In the genomic region with DNA sequence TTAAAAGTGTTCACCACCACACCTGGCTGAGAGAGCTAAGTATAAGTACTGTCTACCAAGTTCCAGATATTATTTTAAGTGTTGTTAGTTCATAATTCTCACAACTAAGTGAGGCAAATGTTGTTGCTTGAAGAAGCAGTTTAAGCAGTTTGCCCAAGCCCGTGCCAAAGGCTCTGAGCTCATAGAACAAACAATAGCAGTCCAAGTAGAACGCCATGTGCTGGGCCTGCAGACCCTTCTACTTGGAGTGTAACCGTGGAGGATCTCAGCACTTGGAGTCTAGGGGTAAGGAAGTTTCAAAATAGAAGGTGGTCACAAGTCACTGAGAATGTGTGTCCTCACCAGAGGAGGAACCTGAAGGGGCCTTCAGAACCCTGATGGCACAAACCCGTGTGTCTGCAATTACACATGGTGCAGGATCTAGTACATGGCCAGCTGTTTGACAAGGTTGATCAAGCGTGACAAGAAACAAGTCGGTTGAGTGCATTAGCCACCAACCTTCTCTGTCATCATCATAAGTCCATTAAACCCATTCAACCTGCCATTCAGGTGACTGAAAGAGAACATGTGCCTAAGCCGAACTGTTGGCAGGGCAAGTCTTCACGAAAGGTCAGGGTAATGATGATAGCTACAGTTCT, we compare ENCODE assay signal across 28 mouse cellular contexts. TPM values are rescaled to one million over a fixed set of nuclear protein-coding genes. Genes with fewer than 3 reads are reported as not detected.
DNase-seq lines count a peak whose midpoint lies in the region; ATAC-seq and TF ChIP-seq lines count a peak whose summit lies in the region.
"Had no signal": no experiment of that assay in that cellular context is flagged by ENCODE, and none has a peak within 500 bp of the region (broad histone marks: within the 10 kb centered on the region; RNA-seq: fewer than 3 reads in every experiment).

No protein-coding gene starts in this region.

- no peak for TF ChIP-seq CTCF in kidney, postnatal 0 days (IDR thresholded peaks at IDR 0.05; ENCODE audit: low read depth)

- no peak overlapping the region for H3K4me2 ChIP-seq in kidney, postnatal 0 days (ENCODE audit: low read length)
- H3K4me2 ChIP-seq: embryonic facial prominence, embryonic 13.5 days; limb, embryonic 15.5 days; midbrain, embryonic 13.5 days; neural tube, embryonic 13.5 days; stomach, embryonic 15.5 days had no signal

- ATAC-seq in kidney, postnatal 0 days (replicated peaks; ENCODE audit: low FRiP score, low read depth), result 0 out of 2 replicates have a peak, but pooled peaks have one; percentile 21
- ATAC-seq in erythroid progenitor cell, adult 5-6 weeks (replicated peaks; ENCODE audit: low FRiP score, poor library complexity, severe bottlenecking), result no peak
- ATAC-seq: activated CD4-positive, CD25-positive, alpha-beta regulatory T cell, adult 4 months; forebrain, postnatal 0 days; hindbrain, embryonic 16.5 days; midbrain, embryonic 13.5 days had no signal

- H3K9ac ChIP-seq in kidney, postnatal 0 days (ENCODE audit: low read depth, low read length), result no peak overlapping the region
- H3K9ac ChIP-seq: embryonic facial prominence, embryonic 13.5 days; forebrain, postnatal 0 days; limb, embryonic 15.5 days; liver, embryonic 14.5 days; midbrain, embryonic 13.5 days; neural tube, embryonic 13.5 days; stomach, embryonic 15.5 days had no signal

- H3K4me1 ChIP-seq in kidney, postnatal 0 days (replicated peaks; ENCODE audit: insufficient read depth, low read length), result no peaks in the 10 kb centered on the region
- H3K4me1 ChIP-seq: embryonic facial prominence, embryonic 13.5 days; limb, embryonic 10.5 days; limb, embryonic 15.5 days; midbrain, embryonic 13.5 days; neural tube, embryonic 13.5 days; stomach, embryonic 15.5 days had no signal

- H3K27ac ChIP-seq in kidney, postnatal 0 days, result no peak overlapping the region
- H3K27ac ChIP-seq: embryonic facial prominence, embryonic 13.5 days; layer of hippocampus, adult 2 months; limb, embryonic 10.5 days; limb, embryonic 15.5 days; liver, embryonic 14.5 days; macrophage; midbrain, embryonic 13.5 days; neural tube, embryonic 13.5 days; stomach, embryonic 15.5 days had no signal

- WGBS in kidney, postnatal 0 days, result 69% methylated on average over 8 of the region's 8 CpGs

- no peak overlapping the region for H3K4me3 ChIP-seq in kidney, postnatal 0 days (replicated peaks; ENCODE audit: low read depth, low read length)
- H3K4me3 ChIP-seq: embryonic facial prominence, embryonic 13.5 days; layer of hippocampus, adult 2 months; limb, embryonic 10.5 days; limb, embryonic 15.5 days; midbrain, embryonic 13.5 days; neural tube, embryonic 13.5 days; stomach, embryonic 15.5 days had no signal

- H3K9me3 ChIP-seq in kidney, postnatal 0 days (replicated peaks; ENCODE audit: low read length), result no peaks in the 10 kb centered on the region
- H3K9me3 ChIP-seq: embryonic facial prominence, embryonic 13.5 days; limb, embryonic 10.5 days; limb, embryonic 15.5 days; midbrain, embryonic 13.5 days; neural tube, embryonic 13.5 days; stomach, embryonic 15.5 days had no signal

- intact Hi-C loops in left cerebral cortex, postnatal 10 days (cut with DNase I), result no loop called here

- DNase-seq in kidney, postnatal 0 days (ENCODE audit: low spot score), result no peak
- DNase-seq in kidney, postnatal 14 days, result no peak
- peak; percentile 9 for DNase-seq in gonadal fat pad, adult 2 months (ENCODE audit: low read depth)
- peak; percentile 28 for DNase-seq in lung, postnatal 10 days
- peak; percentile 57 for DNase-seq in splenic B cell, adult 2 months (ENCODE audit: low read depth, low spot score)
- DNase-seq in left cerebral cortex, postnatal 10 days (ENCODE audit: extremely low spot score in 1 of 2, low spot score in 2 of 2), result no peak
- DNase-seq in layer of hippocampus, postnatal 25 days (ENCODE audit: extremely low spot score in 1 of 2, low spot score in 1 of 2), result no peak
- DNase-seq: adrenal gland, adult 2 months; cerebellum, adult 11-12 months; cerebellum, adult 9-11 months; forebrain, postnatal 0 days; heart, postnatal 14 days; kidney, adult 8-10 months; kidney, postnatal 25 days; right cerebral cortex, postnatal 4 days; thymus, postnatal 14 days had no signal

- H3K36me3 ChIP-seq in kidney, postnatal 0 days (ENCODE audit: insufficient read depth, low read length), result no peaks in the 10 kb centered on the region
- no peaks in the 10 kb centered on the region for H3K36me3 ChIP-seq in splenic B cell, adult 2 months (ENCODE audit: control insufficient read depth, insufficient read depth, low read length, poor library complexity, severe bottlenecking)
- H3K36me3 ChIP-seq: embryonic facial prominence, embryonic 13.5 days; limb, embryonic 10.5 days; limb, embryonic 15.5 days; midbrain, embryonic 13.5 days; neural tube, embryonic 13.5 days; stomach, embryonic 15.5 days had no signal

- no peaks in the 10 kb centered on the region for H3K27me3 ChIP-seq in kidney, postnatal 0 days (ENCODE audit: insufficient read depth, low read length)
- no peaks in the 10 kb centered on the region; the same call in none of the 2 replicates for H3K27me3 ChIP-seq in splenic B cell, adult 2 months (ENCODE audit: control insufficient read depth, insufficient read depth, low read length, poor library complexity, severe bottlenecking)
- H3K27me3 ChIP-seq: embryonic facial prominence, embryonic 13.5 days; limb, embryonic 15.5 days; midbrain, embryonic 13.5 days; neural tube, embryonic 13.5 days; stomach, embryonic 15.5 days had no signal

RNA-seq across cellular contexts. Expression of a gene that starts 30.7 kb away (rescaled TPM):
- polyA plus RNA-seq in kidney, postnatal 0 days (2015; fragmentation: Nextera tagmentation; extraction: Ambion mirVana), result 3.3 and 3.6 TPM in 2 replicates
- polyA plus RNA-seq in gonadal fat pad, adult 2 months (2012; rRNA removed), result 4.2 and 5.0 TPM in 2 replicates
- total RNA-seq in left cerebral cortex, postnatal 10 days (2021), result 1 to 10 TPM; 2.2 to 2.9 TPM
- 66.0 and 83.0 TPM in 2 replicates for total RNA-seq in erythroid progenitor cell, adult 5-6 weeks (2015; ENCODE audit: low replicate concordance)
- 56.0 and 89.0 TPM in 2 replicates for total RNA-seq in erythroid progenitor cell, adult 5-6 weeks (2017; ENCODE audit: low replicate concordance)
- total RNA-seq in layer of hippocampus, postnatal 25 days (2021), result 10 to 100 TPM in 1 of 2 experiments, 1 to 10 TPM in 1; 9.6 to 13.5 TPM
- polyA plus RNA-seq: macrophage had no signal

Comparison
In these comparisons a context has a peak if more than half of its experiments do, and no peak if none do; other contexts are left out.
1. DNase-seq: peak in gonadal fat pad, adult 2 months (single experiment), lung, postnatal 10 days (single experiment) and splenic B cell, adult 2 months (single experiment); none in kidney, postnatal 0 days (single experiment), kidney, postnatal 14 days (single experiment), left cerebral cortex, postnatal 10 days (0 of 2) and layer of hippocampus, postnatal 25 days (0 of 2).